Mouse (Mus musculus) left cerebral cortex, adult 18-20 months (tissue): Measurements from ENCODE around the gene Wnk1. TPM values are rescaled to one million over a fixed set of nuclear protein-coding genes. Genes with fewer than 3 reads are reported as not detected.

Source experiments
- DNase-seq, 2 experiments: peaks; one replicate each; pipeline ENCODE4 v3.0.0; 2021 to 2022; ENCODE audit warnings: low spot score in 2 of 2, mixed read lengths in 1 of 2
- total RNA-seq, 2 experiments: library from RNA; stranded (reverse); gene quantifications; 2 replicates each; pipeline ENCODE4 v1.2.3; 2021

The Wnk1 gene
- total RNA-seq, 2 experiments from 2014 or later, result 181 to 196 TPM

GRCm38 (mm10) chr6:120042632-120043220 lies 4.3 kb upstream of the Wnk1 start:
- DNase-seq, result no peak

GRCm38 (mm10) chr6:120040557-120040857 lies 2.0 kb upstream of the Wnk1 start:
- DNase-seq, result no peak

GRCm38 (mm10) chr6:120039668-120040556 lies 1.4 kb upstream of the Wnk1 start:
- peak; percentile 72 to 81 for DNase-seq

- peak in 1 of 2 experiments; percentile 6 for DNase-seq
These were observed 738 bp upstream of the Wnk1 start for GRCm38 (mm10) chr6:120039256-120039563.

- peak; percentile 46 to 67 for DNase-seq
These were observed 671 bp downstream of the Wnk1 start for GRCm38 (mm10) chr6:120037636-120038365.

- DNase-seq, result peak; percentile 50 to 61
These were observed 1.4 kb downstream of the Wnk1 start for GRCm38 (mm10) chr6:120037004-120037635.

GRCm38 (mm10) chr6:120024577-120024976 lies 13.9 kb downstream of the Wnk1 start:
- DNase-seq, result no peak

GRCm38 (mm10) chr6:120023746-120024145 lies 14.7 kb downstream of the Wnk1 start:
- DNase-seq, result no peak

GRCm38 (mm10) chr6:120022042-120022441 lies 16.4 kb downstream of the Wnk1 start:
- DNase-seq, result no peak

- DNase-seq, result no peak
These were observed 18.8 kb downstream of the Wnk1 start for GRCm38 (mm10) chr6:120019697-120020096.

- no peak for DNase-seq
These were observed 25.3 kb downstream of the Wnk1 start for GRCm38 (mm10) chr6:120013125-120013524.

GRCm38 (mm10) chr6:120011440-120011839 lies 27.0 kb downstream of the Wnk1 start:
- no peak for DNase-seq

GRCm38 (mm10) chr6:120011001-120011400 lies 27.5 kb downstream of the Wnk1 start:
- no peak for DNase-seq

GRCm38 (mm10) chr6:120010535-120010934 lies 27.9 kb downstream of the Wnk1 start:
- DNase-seq, result no peak

GRCm38 (mm10) chr6:120001718-120002117 lies 36.8 kb downstream of the Wnk1 start:
- DNase-seq, result no peak

- no peak for DNase-seq
These were observed 42.0 kb downstream of the Wnk1 start for GRCm38 (mm10) chr6:119996480-119996879.

- peak; percentile 35 to 38 for DNase-seq
These were observed 114.1 kb downstream of the Wnk1 start for GRCm38 (mm10) chr6:119924235-119925005.

GRCm38 (mm10) chr6:119922544-119922943 lies 115.9 kb downstream of the Wnk1 start:
- no peak for DNase-seq

- no peak for DNase-seq
These were observed 116.3 kb downstream of the Wnk1 start for GRCm38 (mm10) chr6:119922136-119922535.

- DNase-seq, result peak; percentile 21 to 26
These were observed 119.8 kb downstream of the Wnk1 start for GRCm38 (mm10) chr6:119918561-119919181.
